Mouse (Mus musculus): Measurements from ENCODE around the gene Gstcd. TPM values are rescaled to one million over a fixed set of nuclear protein-coding genes. Genes with fewer than 3 reads are reported as not detected.

The Gstcd gene
- polyA plus RNA-seq, 1 experiment from 2014 or later = 9.0 TPM

GRCm38 (mm10) chr3:132942778-132943177 is 149.1 kb downstream of the Gstcd start:
- H3K27me3 ChIP-seq (replicated peaks; ENCODE audit: control insufficient read depth, insufficient read depth, low read length) = peaks cover 3% of the 10 kb centered on the region; the same call in 1 of the 2 replicates
- no peak overlapping the region for H3K4me2 ChIP-seq
- H3K27ac ChIP-seq (ENCODE audit: low read depth, low read length) = no peak overlapping the region
- ATAC-seq (replicated peaks; ENCODE audit: low FRiP score) (no peak), DNase-seq (ENCODE audit: low spot score) (no peak)
- 82% methylated on average over 6 of the region's 6 CpGs for WGBS
- H3K9ac ChIP-seq (ENCODE audit: low read depth, low read length) = no peak overlapping the region
- H3K9me3 ChIP-seq (ENCODE audit: control insufficient read depth, low read length) = no peaks in the 10 kb centered on the region
- H3K4me3 ChIP-seq (ENCODE audit: low read depth, low read length) = no peak overlapping the region
- H3K36me3 ChIP-seq (ENCODE audit: control insufficient read depth, insufficient read depth, low read length) = no peaks in the 10 kb centered on the region
- H3K4me1 ChIP-seq (replicated peaks; ENCODE audit: control insufficient read depth, insufficient read depth, low read length) = no peaks in the 10 kb centered on the region

DNA sequence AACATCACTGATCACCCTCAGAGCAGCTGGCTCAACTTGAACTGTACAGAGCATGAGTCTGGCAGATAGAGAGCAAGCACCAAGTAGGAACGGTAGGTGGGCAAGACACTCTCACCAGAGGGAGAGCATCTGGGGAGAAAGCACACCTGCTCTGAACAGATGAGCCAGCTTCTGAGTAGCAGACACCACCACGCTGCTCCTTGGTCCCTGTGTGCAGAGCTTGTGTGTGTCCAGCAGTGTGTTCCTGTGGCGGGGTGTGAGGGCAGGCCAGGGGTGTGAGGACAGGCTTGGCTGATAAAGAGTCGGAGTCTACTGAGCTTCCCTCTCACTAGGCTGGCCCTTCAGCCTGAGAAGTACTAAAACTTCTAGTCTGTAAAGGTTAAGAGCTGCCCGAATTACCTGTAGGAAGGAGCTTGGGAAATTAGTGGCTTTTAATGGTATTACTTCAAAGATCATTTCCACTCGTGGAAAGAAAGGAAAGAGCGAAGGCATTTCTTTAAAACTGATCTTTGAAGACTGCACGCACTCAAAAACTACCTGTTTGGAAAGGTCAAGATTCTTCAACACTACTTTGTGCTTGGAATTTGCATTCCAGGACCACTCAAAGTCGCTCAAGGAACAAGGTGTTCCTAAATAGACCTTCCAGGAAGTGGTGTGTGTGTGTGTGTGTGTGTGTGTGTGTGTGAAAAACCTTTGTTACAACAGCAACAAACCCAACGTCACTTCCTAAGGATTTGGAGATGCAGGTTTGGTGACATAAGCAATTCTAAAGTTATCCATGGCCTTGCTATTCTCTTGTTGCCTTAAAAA is 151.4 kb downstream of the Gstcd start:
- Histone ChIP-seq H3K9ac (ENCODE audit: low read depth, low read length) (no peak overlapping the region), H3K36me3 (ENCODE audit: control insufficient read depth, insufficient read depth, low read length) (no peaks in the 10 kb centered on the region), H3K9me3 (ENCODE audit: control insufficient read depth, low read length) (no peaks in the 10 kb centered on the region), H3K4me1 (replicated peaks; ENCODE audit: control insufficient read depth, insufficient read depth, low read length) (no peaks in the 10 kb centered on the region), H3K27me3 (replicated peaks; ENCODE audit: control insufficient read depth, insufficient read depth, low read length) (no peaks in the 10 kb centered on the region), H3K27ac (ENCODE audit: low read depth, low read length) (no peak overlapping the region), H3K4me3 (ENCODE audit: low read depth, low read length) (no peak overlapping the region), H3K4me2 (no peak overlapping the region)
- ATAC-seq (replicated peaks; ENCODE audit: low FRiP score) (no peak), DNase-seq (ENCODE audit: low spot score) (no peak)
- 73% methylated on average over 10 of the region's 10 CpGs for WGBS

DNA sequence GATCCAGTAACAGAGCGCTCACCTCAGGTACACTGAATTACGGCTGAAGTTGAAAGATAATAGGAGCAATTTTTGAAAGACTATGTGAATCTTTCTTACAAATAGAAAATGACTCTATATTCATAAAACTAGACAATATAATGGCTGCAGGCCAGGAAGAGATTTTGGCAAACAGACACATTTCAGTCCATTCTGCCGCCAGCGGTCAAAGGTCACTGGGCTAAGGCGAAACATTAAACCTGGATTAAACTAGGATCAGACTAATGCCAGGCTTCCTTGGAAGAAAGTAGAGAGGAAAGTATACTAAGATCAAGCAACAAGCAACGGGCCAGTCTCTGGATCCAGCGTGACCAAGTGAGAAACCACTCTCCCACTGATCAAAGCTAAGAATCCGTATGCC is 152.8 kb downstream of the Gstcd start:
- DNase-seq (ENCODE audit: low spot score) = no peak

GRCm38 (mm10) chr3:132934649-132935048 is 157.2 kb downstream of the Gstcd start:
- no peak overlapping the region for H3K4me3 ChIP-seq (ENCODE audit: low read depth, low read length)
- H3K27me3 ChIP-seq (replicated peaks; ENCODE audit: control insufficient read depth, insufficient read depth, low read length) = no peaks in the 10 kb centered on the region
- H3K4me2 ChIP-seq = no peak overlapping the region
- DNase-seq (ENCODE audit: low spot score) (no peak), ATAC-seq (replicated peaks; ENCODE audit: low FRiP score) (no peak)
- H3K9me3 ChIP-seq (ENCODE audit: control insufficient read depth, low read length) = no peaks in the 10 kb centered on the region
- H3K27ac ChIP-seq (ENCODE audit: low read depth, low read length) = no peak overlapping the region
- no peaks in the 10 kb centered on the region for H3K36me3 ChIP-seq (ENCODE audit: control insufficient read depth, insufficient read depth, low read length)
- 71% methylated on average over 2 of the region's 2 CpGs for WGBS
- H3K9ac ChIP-seq (ENCODE audit: low read depth, low read length) = no peak overlapping the region
- no peaks in the 10 kb centered on the region for H3K4me1 ChIP-seq (replicated peaks; ENCODE audit: control insufficient read depth, insufficient read depth, low read length)

More for the DNA sequence above, 152.8 kb downstream of the Gstcd start:
- Histone ChIP-seq H3K4me1 (replicated peaks; ENCODE audit: control insufficient read depth, insufficient read depth, low read length) (no peaks in the 10 kb centered on the region), H3K36me3 (ENCODE audit: control insufficient read depth, insufficient read depth, low read length) (no peaks in the 10 kb centered on the region), H3K9ac (ENCODE audit: low read depth, low read length) (no peak overlapping the region), H3K9me3 (ENCODE audit: control insufficient read depth, low read length) (no peaks in the 10 kb centered on the region), H3K27ac (ENCODE audit: low read depth, low read length) (no peak overlapping the region), H3K4me3 (ENCODE audit: low read depth, low read length) (no peak overlapping the region), H3K4me2 (no peak overlapping the region), H3K27me3 (replicated peaks; ENCODE audit: control insufficient read depth, insufficient read depth, low read length) (no peaks in the 10 kb centered on the region)
- 83% methylated on average over 8 of the region's 8 CpGs for WGBS
- no peak for ATAC-seq (replicated peaks; ENCODE audit: low FRiP score)

Other genes with a start within 250 kb of the Gstcd start
- gene Npnt, start 141.7 kb downstream of the Gstcd start, polyA plus RNA-seq (2014; fragmentation: Nextera tagmentation; extraction: Ambion mirVana) = 6.1 and 7.4 TPM in 2 replicates
- gene Ints12, start 193 bp downstream of the Gstcd start, polyA plus RNA-seq (2014; fragmentation: Nextera tagmentation; extraction: Ambion mirVana) = 17.6 and 19.0 TPM in 2 replicates
- not detected in 2 replicates for gene Arhgef38, start 142.9 kb upstream of the Gstcd start, polyA plus RNA-seq (2014; fragmentation: Nextera tagmentation; extraction: Ambion mirVana)
- gene Ppa2, start 218.1 kb upstream of the Gstcd start, polyA plus RNA-seq (2014; fragmentation: Nextera tagmentation; extraction: Ambion mirVana) = 102 and 107 TPM in 2 replicates

Measured in liver, embryonic 11.5 days (tissue).